Mouse (Mus musculus): Measurements from ENCODE around the gene Crb3. TPM values are rescaled to one million over a fixed set of nuclear protein-coding genes. Genes with fewer than 3 reads are reported as not detected.

The Crb3 gene
- total and polyA plus RNA-seq, 3 experiments, result 0.25 TPM; not detected in 2

GRCm38 (mm10) chr17:57098321-57098720, 39.4 kb downstream of the Crb3 start:
- Histone ChIP-seq H3K9me3 (replicated peaks; ENCODE audit: low read length) (no peaks in the 10 kb centered on the region), H3K4me2 (ENCODE audit: insufficient read depth, low read depth, poor library complexity, severe bottlenecking) (no peak overlapping the region), H3K9ac (ENCODE audit: insufficient read depth, low read depth) (no peak overlapping the region), H3K79me2 (replicated peaks; ENCODE audit: control insufficient read depth, extremely low read depth, insufficient read depth, poor library complexity, severe bottlenecking) (no peaks in the 10 kb centered on the region), H3K4me3 (replicated peaks in 1 of 3; ENCODE audit: low read depth in 2 of 3, low read length in 2 of 3, poor library complexity in 1 of 3) (no peak overlapping the region), H3K27me3 (replicated peaks) (no peaks in the 10 kb centered on the region), H3K27ac (ENCODE audit: insufficient read depth, low read depth) (peak overlapping the region; percentile 54; the same call in 1 of the 2 replicates), H3K4me1 (ENCODE audit: control insufficient read depth in 1 of 2, insufficient read depth in 2 of 2) (peaks cover 31 to 60% of the 10 kb centered on the region in 2 experiments), H3K36me3 (replicated peaks in 1 of 2; ENCODE audit: control insufficient read depth in 1 of 2, insufficient read depth in 1 of 2, low read length in 1 of 2) (peaks cover 7 to 34% of the 10 kb centered on the region in 2 experiments)
- TF ChIP-seq SMC3 (IDR thresholded peaks at IDR 0.05; ENCODE audit: low read depth, low read length) (no peak), ELF1 (IDR thresholded peaks at IDR 0.05; ENCODE audit: low read depth, low read length) (peak; percentile 17; the same call in 1 of the 2 replicates)
- in situ Hi-C loops (cut with MboI; ENCODE audit: low pct_ligation_motif_present, low pct_unique_long_range_greater_than_20kb, low sequenced_read_pairs) (loop anchor here (5.0 to 25.0 kb wide), 2 partner anchors 69 to 239 kb away; no protein-coding TSS in a partner anchor), dilution Hi-C loops (cut with MboI; ENCODE audit: extremely low pct_ligation_motif_present, extremely low pct_unique_long_range_greater_than_20kb, low sequenced_read_pairs) (no loop called here)
- DNase-seq (ENCODE audit: extremely low read depth), result no peak

- Histone ChIP-seq H3K4me2 (ENCODE audit: insufficient read depth, low read depth, poor library complexity, severe bottlenecking) (peak overlapping the region; percentile 30; the same call in 1 of the 2 replicates), H3K4me1 (ENCODE audit: control insufficient read depth in 1 of 2, insufficient read depth in 2 of 2) (peaks cover 33 to 73% of the 10 kb centered on the region in 2 experiments), H3K36me3 (replicated peaks in 1 of 2; ENCODE audit: control insufficient read depth in 1 of 2, insufficient read depth in 1 of 2, low read length in 1 of 2) (peaks cover 7 to 31% of the 10 kb centered on the region in 2 experiments), H3K4me3 (replicated peaks in 1 of 3; ENCODE audit: low read depth in 2 of 3, low read length in 2 of 3, poor library complexity in 1 of 3) (peak overlapping the region in 1 of 3 experiments; percentile 3), H3K27me3 (replicated peaks) (no peaks in the 10 kb centered on the region), H3K9ac (ENCODE audit: insufficient read depth, low read depth) (peak overlapping the region; percentile 29; the same call in 1 of the 2 replicates), H3K9me3 (replicated peaks; ENCODE audit: low read length) (no peaks in the 10 kb centered on the region), H3K27ac (ENCODE audit: insufficient read depth, low read depth) (peak overlapping the region; percentile 79), H3K79me2 (replicated peaks; ENCODE audit: control insufficient read depth, extremely low read depth, insufficient read depth, poor library complexity, severe bottlenecking) (no peaks in the 10 kb centered on the region; the same call in 1 of the 2 replicates)
- in situ Hi-C loops (cut with MboI; ENCODE audit: low pct_ligation_motif_present, low pct_unique_long_range_greater_than_20kb, low sequenced_read_pairs) (loop anchor here (5.0 to 25.0 kb wide), 2 partner anchors 68 to 238 kb away; no protein-coding TSS in a partner anchor), dilution Hi-C loops (cut with MboI; ENCODE audit: extremely low pct_ligation_motif_present, extremely low pct_unique_long_range_greater_than_20kb, low sequenced_read_pairs) (no loop called here)
- peak; percentile 86 for DNase-seq (ENCODE audit: extremely low read depth)
- TF ChIP-seq BHLHE40 (IDR thresholded peaks at IDR 0.05; ENCODE audit: low read depth, low read length) (no peak), ZC3H11A (IDR thresholded peaks at IDR 0.05; ENCODE audit: low read depth, low read length) (no peak), ELF1 (IDR thresholded peaks at IDR 0.05; ENCODE audit: low read depth, low read length) (no peak), EP300 (IDR thresholded peaks at IDR 0.05; ENCODE audit: low read length) (peak; percentile 59), MYC (IDR thresholded peaks at IDR 0.05; ENCODE audit: low read depth, low read length) (no peak), JUN (IDR thresholded peaks at IDR 0.05; ENCODE audit: insufficient read depth, low read depth, low read length) (peak; percentile 70), ZMIZ1 (IDR thresholded peaks at IDR 0.05; ENCODE audit: low read depth, low read length) (no peak), MXI1 (IDR thresholded peaks at IDR 0.05; ENCODE audit: low read depth, low read length) (peak; percentile 35; the same call in 1 of the 2 replicates), POLR2AphosphoS2 (IDR thresholded peaks at IDR 0.05; ENCODE audit: low read depth, low read length) (no peak), CHD2 (IDR thresholded peaks at IDR 0.05; ENCODE audit: low read length) (no peak), MAFK (IDR thresholded peaks at IDR 0.05; ENCODE audit: insufficient replicate concordance, low read length) (no peak), SMC3 (IDR thresholded peaks at IDR 0.05; ENCODE audit: low read depth, low read length) (peak; percentile 74), ZNF384 (IDR thresholded peaks at IDR 0.05; ENCODE audit: low read depth, low read length) (no peak), CTCF (conservative IDR thresholded peaks at IDR 0.05 in 1 of 2, IDR thresholded peaks at IDR 0.05 in 1 of 2; ENCODE audit: low read depth in 2 of 2, low read length in 2 of 2) (peak in 1 of 2 experiments; percentile 71; a peak in 2 of 4 replicates), KAT2A (IDR thresholded peaks at IDR 0.05; ENCODE audit: insufficient replicate concordance, low read length) (no peak), MAX (IDR thresholded peaks at IDR 0.05; ENCODE audit: low read length) (no peak), NRF1 (IDR thresholded peaks at IDR 0.05; ENCODE audit: low read depth, low read length) (no peak), E2F4 (IDR thresholded peaks at IDR 0.05; ENCODE audit: insufficient replicate concordance, low read depth, low read length) (no peak), CHD1 (IDR thresholded peaks at IDR 0.05; ENCODE audit: low read depth, low read length) (0 out of 2 replicates have a peak, but pooled peaks have one; percentile 22), ETS1 (conservative IDR thresholded peaks at IDR 0.05; ENCODE audit: low read depth, low read length) (no peak; the same call in 1 of the 2 replicates), SIN3A (IDR thresholded peaks at IDR 0.05; ENCODE audit: low read length) (no peak), IRF4 (IDR thresholded peaks at IDR 0.05; ENCODE audit: low read depth, low read length) (peak; percentile 95), UBTF (IDR thresholded peaks at IDR 0.05; ENCODE audit: low read depth, low read length) (no peak), PAX5 (IDR thresholded peaks at IDR 0.05; ENCODE audit: low read length) (no peak), RCOR1 (conservative IDR thresholded peaks at IDR 0.05; ENCODE audit: low read depth, low read length) (no peak), RAD21 (IDR thresholded peaks at IDR 0.05; ENCODE audit: low read depth, low read length) (peak; percentile 78), USF2 (conservative IDR thresholded peaks at IDR 0.05; ENCODE audit: low read depth, low read length) (no peak), GABPA (IDR thresholded peaks at IDR 0.05; ENCODE audit: insufficient replicate concordance, low read depth, low read length) (no peak), MEF2A (IDR thresholded peaks at IDR 0.05; ENCODE audit: borderline replicate concordance, low read depth, low read length) (no peak), TBP (conservative IDR thresholded peaks at IDR 0.05; ENCODE audit: low read depth, low read length) (peak; percentile 63), POLR2A (IDR thresholded peaks at IDR 0.05; ENCODE audit: low read depth, low read length) (peak; percentile 54)
Measured at GRCm38 (mm10) chr17:57099629-57100325, 40.9 kb downstream of the Crb3 start.

All from CH12.LX (cell line).